Mouse (Mus musculus): ENCODE results near the gene Zfp14.

Gene Zfp14

DNA sequence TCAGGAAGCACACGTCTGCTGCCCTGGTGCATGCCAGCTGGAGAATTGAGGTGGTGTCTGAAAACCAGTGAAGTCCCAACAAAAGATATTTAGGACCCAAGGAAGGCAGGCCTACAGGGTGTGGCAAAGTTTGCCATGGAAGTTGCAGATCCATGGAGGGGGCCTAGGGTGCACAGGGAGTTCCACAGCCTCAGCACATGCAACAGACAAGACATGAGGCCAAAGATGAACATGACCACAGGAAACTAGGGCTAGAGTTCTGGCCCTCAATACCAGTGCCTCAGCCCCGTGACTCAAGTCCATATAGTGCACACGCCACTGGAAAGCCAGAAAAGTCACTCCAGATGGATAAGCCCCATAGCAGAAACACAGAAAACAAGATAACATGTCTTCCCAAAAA is 22.6 kb downstream of the Zfp14 start:
- DNase-seq (ENCODE audit: low read depth, low spot score): no peak

DNA sequence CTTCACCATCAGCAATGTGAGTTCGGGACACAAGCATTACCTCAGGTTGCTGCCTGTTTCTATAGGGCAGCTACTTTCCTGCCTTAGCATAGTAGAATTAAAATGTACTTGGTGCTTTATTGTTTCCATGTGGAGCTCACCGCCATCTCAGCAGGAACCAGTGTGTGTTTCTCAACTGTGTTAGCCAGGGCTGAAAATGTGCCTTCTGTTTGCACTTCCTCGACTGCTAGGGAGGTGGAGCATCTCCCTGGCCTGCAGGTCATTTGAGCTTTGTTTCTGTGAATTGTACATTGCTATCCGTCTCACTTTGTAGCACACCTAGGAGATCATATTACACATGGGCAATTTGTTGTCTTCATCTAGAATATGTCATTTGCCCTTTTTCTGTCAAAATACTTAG is 23.8 kb downstream of the Zfp14 start:
- DNase-seq (ENCODE audit: low read depth, low spot score): no peak

DNA sequence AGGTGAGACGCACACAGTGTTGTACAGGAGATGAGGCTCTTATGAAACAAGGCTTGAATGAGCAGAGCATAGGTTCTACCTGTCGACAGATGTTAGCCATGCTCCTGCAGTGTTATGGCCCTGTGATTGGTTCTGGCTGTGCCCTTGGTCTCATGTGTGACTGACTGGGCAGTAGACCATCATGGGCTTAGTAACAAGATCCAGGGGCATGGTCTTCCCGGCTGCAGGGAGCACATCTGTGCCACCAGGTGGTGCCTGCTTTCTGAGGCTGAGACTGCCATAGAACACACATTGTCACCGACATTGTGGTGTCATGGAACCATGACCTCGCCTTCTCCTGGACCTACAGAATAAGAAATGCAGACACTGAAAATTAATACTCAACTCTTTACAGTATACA is 25.8 kb downstream of the Zfp14 start:
- DNase-seq (ENCODE audit: low read depth, low spot score): no peak

DNA sequence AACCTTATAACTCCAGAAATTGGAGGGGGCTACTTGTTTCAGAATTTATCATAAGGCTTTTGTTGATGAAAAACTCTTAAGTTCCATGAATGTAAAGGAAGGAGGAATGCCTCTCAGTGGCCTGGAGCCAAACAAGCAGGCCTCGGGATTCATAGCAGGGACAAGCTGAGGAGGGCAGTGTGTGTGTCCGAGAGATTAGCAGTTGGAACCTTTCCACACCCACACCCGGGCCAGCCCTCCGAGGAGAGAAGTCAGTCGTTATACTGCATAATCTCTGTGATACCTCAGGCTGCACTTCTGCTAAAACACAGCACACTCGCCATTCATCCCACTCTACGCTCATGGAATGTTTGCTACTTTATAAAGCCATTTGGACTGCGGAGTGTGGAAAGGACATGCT is 27.4 kb downstream of the Zfp14 start:
- no peak for DNase-seq (ENCODE audit: low read depth, low spot score)

DNA sequence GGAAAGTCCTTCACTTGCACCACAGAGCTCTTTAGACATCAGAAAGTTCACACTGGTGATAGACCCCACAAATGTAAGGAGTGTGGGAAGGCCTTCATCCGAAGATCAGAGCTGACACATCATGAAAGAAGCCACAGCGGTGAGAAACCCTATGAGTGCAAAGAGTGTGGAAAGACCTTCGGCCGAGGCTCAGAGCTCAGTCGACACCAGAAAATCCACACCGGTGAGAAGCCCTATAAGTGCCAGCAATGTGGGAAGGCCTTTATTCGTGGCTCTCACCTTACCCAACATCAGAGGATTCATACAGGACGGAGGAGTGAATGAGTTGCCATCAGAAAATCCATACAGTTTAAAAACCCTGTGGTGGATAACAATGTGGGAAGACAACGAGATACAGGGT is 27.9 kb downstream of the Zfp14 start:
- no peak for DNase-seq (ENCODE audit: low read depth, low spot score)

DNA sequence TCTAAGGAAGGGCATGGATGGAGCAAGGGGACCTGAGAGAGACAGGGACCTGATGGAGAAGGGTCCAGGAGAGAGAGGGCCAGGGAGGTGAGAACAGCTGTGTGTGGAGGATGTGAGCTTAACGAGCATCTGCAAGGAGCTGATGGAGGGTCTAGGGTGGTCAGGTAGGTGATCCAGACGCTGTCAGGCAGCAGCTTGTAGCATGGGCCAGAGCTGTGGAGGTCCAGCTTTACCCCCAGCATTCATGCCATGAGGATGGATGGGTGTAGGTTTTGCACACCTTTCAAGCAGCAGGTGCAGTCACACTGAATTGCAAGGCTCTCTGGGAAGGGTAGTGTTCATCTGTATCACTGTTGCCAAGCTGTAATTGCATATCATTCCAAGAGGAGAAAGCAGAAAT is 31.6 kb downstream of the Zfp14 start:
- no peak for DNase-seq (ENCODE audit: low read depth, low spot score)

DNA sequence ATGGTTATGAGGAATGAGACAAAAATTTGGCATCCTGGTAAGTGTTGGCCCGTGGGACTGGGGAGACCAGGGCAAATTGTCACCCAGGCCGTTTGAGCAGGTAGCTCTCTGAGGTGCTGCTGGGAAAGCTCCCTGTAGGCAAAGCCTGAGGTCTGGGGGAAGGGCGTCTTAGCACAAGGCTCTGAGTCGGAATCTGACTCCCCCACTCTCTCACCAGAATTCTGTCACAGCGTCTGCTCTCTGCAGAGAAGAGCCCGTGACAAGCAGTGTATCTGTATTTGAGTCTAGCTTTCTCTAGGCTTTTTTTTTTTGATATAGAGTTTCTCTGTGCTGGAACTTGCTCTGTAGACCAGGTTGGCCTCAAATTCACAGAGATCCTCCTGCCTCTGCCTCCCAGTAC is 34.0 kb downstream of the Zfp14 start:
- no peak for DNase-seq (ENCODE audit: low read depth, low spot score)

DNA sequence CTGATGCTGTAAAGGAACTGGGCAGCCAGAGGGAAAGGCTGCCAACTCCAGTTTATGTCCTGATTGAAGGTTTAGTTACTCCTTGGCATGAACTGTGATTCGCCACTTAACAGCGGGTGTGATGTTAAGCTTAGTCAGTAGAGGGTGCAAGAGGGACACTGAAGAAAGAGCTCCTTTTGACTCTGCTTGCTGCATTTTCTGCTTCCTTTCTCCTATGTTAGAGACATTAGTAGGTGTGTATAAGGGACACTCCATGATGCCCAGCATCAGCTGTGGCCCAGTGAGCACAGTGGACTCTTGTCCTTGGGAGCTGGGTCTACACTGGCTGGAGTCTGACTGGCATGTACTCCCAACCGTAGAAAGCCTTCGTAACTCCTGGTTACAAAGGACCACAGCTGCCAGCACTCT is 38.2 kb downstream of the Zfp14 start:
- DNase-seq (ENCODE audit: low read depth, low spot score): no peak

DNA sequence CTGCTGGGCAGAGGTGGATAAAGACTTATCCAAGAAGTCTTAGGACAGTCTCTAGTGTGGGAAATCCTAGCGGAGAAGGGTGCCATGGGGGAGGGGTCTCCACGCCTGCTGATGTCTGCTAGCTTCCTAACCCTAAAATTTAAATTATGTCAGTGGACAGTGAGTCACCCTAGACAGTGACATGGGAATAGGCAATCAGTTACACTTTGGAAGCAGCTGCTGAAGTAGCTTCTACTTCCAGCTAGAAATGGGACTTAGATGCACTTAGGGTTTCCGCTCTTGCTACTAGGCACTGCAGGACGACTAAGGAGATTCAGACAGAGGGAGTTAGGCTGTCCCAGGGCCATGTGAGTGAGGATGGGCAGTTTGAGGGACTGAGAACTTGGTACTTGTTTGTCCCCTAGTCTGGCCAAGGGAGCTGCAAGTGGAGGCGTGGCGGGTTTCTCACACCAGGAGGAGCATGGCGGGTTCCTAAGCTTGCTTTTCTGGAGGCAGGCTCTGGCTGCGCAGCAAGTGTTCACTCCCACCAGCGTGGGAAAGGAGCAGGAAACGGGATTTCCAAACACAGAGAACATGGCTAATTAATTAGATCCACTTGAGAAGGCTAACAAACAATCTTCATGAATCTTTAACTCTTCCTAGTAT is 40.5 kb downstream of the Zfp14 start:
- DNase-seq (ENCODE audit: low read depth, low spot score): no peak

DNA sequence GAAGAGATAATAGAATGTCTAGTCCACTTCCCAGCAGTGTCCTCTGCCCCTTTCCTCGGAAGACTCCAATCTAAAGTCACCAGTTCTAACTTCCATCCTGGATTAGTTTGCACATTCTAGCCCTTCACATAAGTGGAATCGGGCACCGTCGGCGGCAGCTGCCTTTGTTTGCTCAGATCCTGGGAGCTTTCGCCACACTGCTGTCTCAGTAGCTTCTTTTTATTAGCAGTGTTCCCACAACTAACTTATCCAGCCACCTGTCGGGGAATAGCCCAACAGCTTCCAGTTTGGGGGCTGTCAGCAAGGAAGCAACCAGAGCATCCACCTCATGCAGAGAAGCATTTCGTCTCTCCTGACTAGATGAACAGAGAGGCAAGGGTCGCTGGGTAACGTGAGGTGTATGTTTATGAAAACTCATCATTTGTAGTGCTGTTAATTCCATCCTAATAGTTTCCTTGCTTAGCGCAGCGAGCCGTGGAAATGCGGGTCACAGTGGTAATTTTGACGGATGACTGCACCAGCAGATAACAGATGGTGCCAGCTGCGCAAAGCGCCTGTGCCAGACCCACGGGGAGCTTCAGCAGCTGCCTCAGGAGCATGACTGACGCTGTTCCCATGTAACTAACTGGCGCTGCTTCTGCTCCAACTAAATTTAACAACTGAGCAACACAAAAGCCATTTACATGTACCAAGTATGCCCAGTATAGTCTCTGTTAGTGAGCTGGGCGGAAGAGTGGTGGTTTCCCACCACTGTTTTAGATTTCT is 41.7 kb downstream of the Zfp14 start:
- DNase-seq (ENCODE audit: low read depth, low spot score): no peak

DNA sequence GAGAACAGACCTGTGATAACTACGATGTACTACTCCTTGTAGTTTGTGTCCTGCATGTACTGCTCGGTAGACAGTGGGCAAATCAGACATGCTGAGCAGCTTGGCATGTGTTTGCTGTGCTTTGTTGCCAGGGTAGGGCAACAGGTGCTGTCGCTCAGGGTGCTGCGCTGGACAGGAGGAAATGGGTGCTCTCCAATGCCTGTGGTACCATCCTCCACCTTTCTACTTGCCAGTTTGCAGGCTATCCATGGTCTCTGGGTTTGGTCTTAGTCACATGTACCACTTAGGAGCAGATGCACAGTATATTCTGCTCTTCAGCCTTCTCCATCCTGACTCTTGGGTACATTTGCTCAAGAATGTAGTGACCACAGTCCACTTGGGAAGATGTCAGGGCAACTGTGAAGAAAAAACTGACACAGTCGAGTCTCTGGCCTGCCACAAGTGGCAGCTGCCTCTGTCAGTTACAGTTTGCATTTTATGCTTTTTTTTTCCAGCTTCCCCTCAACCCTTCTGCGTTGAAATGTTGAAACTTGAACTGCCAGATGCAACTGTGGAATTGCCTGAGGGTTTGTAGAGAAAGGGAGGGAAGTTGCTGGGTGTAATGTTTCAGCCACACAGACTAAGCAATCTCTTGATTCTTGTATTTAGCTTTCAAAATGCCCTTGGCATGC is 43.0 kb downstream of the Zfp14 start:
- no peak for DNase-seq (ENCODE audit: low read depth, low spot score)

DNA sequence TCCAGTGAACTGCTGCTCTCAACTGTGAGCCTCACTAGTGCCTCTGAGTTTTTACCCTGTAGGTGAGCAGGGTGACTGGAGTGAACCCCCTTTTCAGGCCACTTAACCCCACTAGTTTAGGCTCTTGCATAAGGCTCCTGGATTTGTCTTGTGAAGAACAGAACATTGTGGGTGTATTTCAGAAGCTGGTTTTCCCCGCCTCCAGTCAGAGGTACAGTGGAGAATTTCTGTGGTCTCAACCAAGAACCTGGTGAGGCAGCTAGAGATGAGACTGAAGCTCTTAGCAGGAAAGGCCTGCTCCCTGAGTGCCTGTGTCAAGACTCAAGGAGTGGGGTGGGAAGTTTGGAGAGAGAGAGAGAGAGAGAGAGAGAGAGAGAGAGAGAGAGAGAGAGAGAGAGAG is 43.6 kb downstream of the Zfp14 start:
- no peak for DNase-seq (ENCODE audit: low read depth, low spot score)

DNA sequence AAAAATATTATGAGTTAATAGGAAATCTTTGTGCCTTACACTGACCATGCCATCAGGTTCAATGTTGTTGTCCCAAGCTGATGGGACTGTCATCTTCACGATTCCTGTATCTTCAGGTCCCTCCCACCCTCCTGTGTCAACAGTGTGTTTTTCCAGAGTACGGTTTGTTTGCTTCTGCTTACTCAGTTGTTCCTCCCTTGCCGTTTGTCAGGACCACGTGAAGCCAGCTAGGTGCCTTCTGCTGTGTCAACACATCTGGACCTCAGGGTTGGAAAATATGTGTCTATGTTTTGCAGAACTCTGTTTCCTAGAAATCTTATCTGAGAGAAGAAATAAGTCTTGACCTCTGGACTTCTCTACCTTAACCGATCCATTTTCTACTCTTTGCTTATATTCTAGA is 50.6 kb downstream of the Zfp14 start:
- DNase-seq (ENCODE audit: low read depth, low spot score): no peak

DNA sequence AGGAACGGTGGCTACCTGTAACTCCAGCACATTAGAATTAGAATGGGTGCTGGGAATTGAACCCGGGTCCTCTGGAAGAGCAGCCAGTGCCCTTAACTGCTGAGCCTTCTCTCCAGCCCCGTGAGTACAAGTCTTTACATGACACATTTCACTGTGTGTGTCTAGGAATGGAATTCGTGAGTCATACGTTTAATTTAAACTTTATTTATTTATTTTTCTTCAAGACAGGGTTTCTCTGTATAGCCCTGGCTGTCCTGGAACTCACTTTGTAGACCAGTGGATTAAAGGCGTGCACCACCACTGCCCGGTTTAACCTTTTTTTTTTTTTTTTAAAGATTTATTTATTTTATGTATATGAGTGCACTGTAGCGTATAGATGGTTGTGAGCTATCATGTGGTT is 56.0 kb downstream of the Zfp14 start:
- no peak for DNase-seq (ENCODE audit: low read depth, low spot score)

DNA sequence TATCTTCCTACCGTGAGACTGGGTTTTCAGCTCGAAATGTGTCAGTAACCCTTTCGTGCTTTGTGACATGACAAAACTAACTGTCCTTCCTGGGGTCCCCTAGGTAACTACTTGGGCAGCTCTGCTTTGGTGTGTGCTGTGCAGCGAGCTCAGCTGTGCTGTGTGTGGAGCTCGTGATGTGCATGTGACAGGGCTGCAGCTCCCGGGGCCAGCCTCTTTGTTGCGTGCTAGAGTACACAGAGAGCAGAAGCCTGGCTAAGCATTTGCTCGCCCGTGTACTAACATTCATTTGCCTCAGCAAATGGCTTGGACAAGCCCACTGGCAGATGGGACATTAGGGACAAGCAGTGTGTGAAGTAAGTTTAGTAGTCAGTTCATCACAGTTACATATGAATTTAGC is 57.8 kb downstream of the Zfp14 start:
- DNase-seq (ENCODE audit: low read depth, low spot score): no peak

DNA sequence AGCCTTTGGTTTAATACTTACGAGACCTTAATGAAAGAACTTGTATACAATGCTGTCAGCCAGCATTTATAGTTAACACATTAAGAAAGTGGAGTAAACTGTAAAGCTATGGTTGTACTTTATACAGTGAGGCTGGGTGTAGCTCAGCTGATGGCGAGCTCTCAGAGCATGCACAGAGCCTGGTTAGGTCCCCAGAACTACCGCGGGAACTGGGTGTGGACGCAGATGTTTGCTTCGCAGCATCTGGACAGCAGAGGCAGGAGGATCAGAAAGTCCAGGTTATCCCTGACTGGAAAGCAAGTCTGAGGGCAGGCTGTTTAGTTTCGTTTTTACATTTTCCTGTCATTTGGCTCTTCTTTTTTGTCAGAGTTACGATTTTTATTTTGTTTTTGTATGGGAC is 58.5 kb downstream of the Zfp14 start:
- no peak for DNase-seq (ENCODE audit: low read depth, low spot score)

DNA sequence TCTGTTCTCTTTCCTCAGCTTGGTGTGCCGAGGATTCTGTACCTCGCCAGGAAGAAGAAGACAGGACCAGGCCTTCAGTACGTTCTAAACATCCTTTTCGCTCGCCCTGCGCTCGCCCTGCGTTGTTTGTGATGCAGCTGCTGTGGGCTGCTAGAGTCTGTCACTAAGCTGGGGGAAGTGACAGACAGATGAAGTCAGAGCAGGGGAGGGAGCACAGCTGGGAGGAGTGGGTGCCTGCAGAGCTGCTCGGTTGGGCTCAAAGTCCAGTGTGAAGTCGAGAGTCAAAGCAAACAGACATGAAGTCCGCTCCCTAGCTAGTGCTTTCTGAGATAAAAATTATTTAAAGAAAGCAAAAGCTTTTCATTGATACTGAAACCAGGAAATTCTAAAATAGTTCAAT is 62.1 kb downstream of the Zfp14 start:
- DNase-seq (ENCODE audit: low read depth, low spot score): no peak

DNA sequence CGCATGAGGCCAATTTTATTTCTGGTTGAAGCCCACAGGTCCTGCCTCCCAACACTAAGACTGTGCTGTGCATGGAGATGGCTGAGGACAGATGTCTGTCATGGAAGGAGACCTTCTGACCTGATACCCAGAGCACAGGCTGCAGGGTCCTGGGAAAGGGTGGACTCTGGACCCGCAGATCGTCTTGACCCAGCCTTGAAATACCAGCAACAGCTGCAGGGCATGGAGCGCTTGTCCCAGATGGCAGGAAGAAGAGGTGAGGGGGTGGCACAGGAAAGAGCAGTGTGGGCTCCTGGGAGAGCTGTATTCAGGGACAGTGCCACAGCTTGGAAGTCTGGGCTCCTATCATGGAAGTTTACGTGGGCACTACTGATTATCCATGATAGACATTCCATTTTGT is 63.6 kb downstream of the Zfp14 start:
- DNase-seq (ENCODE audit: low read depth, low spot score): no peak
